Mouse (Mus musculus) stomach, embryonic 16.5 days (tissue): ENCODE data around the gene Dgki. TPM values are rescaled to one million over a fixed set of nuclear protein-coding genes. Genes with fewer than 3 reads are reported as not detected.

Source experiments
- ATAC-seq: fragments of 200-750 bp; cut with Nextera tagmentation; 2 replicates; pipeline ENCODE4 v1.8.0; 2017; ENCODE audit warnings: moderate number of reproducible peaks, moderate TSS enrichment; ENCODE audit not compliant: insufficient read depth, low FRiP score
- H3K27ac ChIP-seq: fragments of 300-500 bp; sonication (generic); 2 replicates; pipeline ENCODE4 v1.5.1; 2014; ENCODE audit warnings: low read length
- H3K27me3 ChIP-seq: fragments of 300-500 bp; sonication (generic); 2 replicates; pipeline ENCODE4 v1.6.1; 2014; ENCODE audit warnings: low read length, control low read depth, mixed read lengths; ENCODE audit not compliant: control insufficient read depth, insufficient read depth
- H3K36me3 ChIP-seq: fragments of 300-500 bp; sonication (generic); 2 replicates; pipeline ENCODE4 v1.6.1; 2014; ENCODE audit warnings: low read length; ENCODE audit not compliant: control insufficient read depth, insufficient read depth
- H3K4me1 ChIP-seq: fragments of 300-500 bp; sonication (generic); 2 replicates; pipeline ENCODE4 v1.6.1; 2014; ENCODE audit warnings: low read length, control low read depth, mixed read lengths; ENCODE audit not compliant: control insufficient read depth, insufficient read depth
- H3K4me2 ChIP-seq: fragments of 300-500 bp; sonication (generic); 2 replicates; pipeline ENCODE4 v1.6.1; 2014; ENCODE audit warnings: low read depth, low read length, mixed read lengths
- H3K4me3 ChIP-seq: fragments of 300-500 bp; sonication (generic); replicated peaks from 2 replicates; pipeline ENCODE4 v1.5.1; 2014; ENCODE audit warnings: mild to moderate bottlenecking, low read length
- H3K9ac ChIP-seq: fragments of 300-500 bp; sonication (generic); 2 replicates; pipeline ENCODE4 v1.6.1; 2014; ENCODE audit warnings: low read length
- H3K9me3 ChIP-seq: fragments of 300-500 bp; sonication (generic); replicated peaks from 2 replicates; pipeline ENCODE4 v1.6.1; 2016; ENCODE audit warnings: low read length, control low read depth; ENCODE audit not compliant: control insufficient read depth
- WGBS: fragments of 180-500 bp; shearing (Covaris S2); extraction: QIAGEN DNeasy Blood & Tissue Kit; methylation state at CpG from one replicate; pipeline ENCODE4 v1.1.7; 2014; 5-methylcytosine and 5-hydroxymethylcytosine counted together
- polyA plus RNA-seq: library from polyadenylated mRNA; unstranded; fragments of >200 nt; fragmentation: Nextera tagmentation; extraction: Ambion mirVana; gene quantifications from 2 replicates; pipeline ENCODE4 v1.2.1, GENCODE M21; 2015

Dgki gene
- polyA plus RNA-seq, 1 experiment from 2014 or later = 0.94 TPM

DNA sequence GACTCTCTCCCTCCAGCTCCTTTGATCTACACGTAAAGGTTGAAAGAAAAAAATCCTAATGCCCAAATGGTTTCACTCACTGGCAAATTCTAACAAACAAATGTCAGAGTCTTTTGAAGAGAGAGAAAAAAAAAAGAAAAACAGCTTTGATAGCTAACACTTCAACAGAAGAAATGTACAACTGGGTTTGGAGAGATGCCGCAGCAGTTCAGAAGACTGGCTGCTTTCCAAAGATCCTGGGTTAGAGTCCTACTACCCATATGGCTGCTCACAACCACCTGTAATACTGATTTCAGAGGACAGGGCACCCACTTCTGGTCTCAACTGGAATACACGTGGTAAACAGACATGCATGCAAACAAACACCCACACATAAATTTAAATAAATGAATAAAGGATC lies 309.8 kb downstream of the Dgki start:
- ATAC-seq = no peak
- Histone ChIP-seq H3K9me3 (no peaks in the 10 kb centered on the region), H3K4me1 (no peaks in the 10 kb centered on the region), H3K9ac (no peak overlapping the region), H3K36me3 (no peaks in the 10 kb centered on the region), H3K4me2 (no peak overlapping the region), H3K27ac (no peak overlapping the region), H3K27me3 (no peaks in the 10 kb centered on the region), H3K4me3 (no peak overlapping the region)
- 56% methylated on average over 3 of the region's 3 CpGs for WGBS

DNA sequence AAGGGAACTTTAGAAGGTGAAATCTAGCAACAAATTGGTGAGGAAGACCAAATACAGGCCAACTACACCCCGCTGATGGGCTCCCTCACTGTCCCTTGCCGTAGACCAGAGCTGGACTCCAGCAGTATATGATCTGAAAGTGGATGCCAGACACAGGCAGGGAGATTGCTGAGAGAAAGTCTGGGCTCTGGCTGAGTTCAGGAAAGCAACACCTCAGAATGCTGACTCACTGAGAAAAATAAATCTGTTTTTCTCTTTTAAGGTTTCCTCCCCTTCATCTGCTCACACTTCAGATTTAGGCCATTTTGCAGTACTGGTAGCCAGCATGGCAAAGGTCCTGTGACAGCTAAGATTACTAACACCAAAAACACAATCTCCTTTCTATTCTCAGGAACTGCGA lies 311.2 kb downstream of the Dgki start:
- Histone ChIP-seq H3K4me1 (no peaks in the 10 kb centered on the region), H3K36me3 (no peaks in the 10 kb centered on the region), H3K9me3 (no peaks in the 10 kb centered on the region), H3K9ac (no peak overlapping the region), H3K27ac (no peak overlapping the region), H3K4me2 (no peak overlapping the region), H3K4me3 (no peak overlapping the region), H3K27me3 (no peaks in the 10 kb centered on the region)
- WGBS = 87% methylated on average over 3 of the region's 3 CpGs
- no peak for ATAC-seq

DNA sequence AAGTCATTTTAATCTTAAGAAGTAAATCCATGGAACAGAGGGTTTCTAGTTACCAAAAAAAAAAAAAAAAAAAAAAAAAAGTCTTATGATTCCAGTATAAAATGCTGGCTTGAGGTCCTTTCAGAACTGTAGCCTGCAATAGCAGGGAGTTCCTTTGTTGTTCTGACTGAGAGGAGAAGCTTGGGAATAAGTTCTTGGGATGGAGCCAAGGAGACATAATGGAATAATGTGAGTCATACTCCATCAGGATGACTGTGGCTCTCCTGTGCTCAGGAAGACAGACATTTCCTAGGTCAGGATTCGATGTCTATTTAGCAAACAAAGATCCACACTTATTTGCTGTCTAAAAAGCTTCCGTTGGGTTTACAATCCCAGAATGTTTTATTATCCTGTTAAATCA lies 318.3 kb downstream of the Dgki start:
- no peak overlapping the region for H3K4me2 ChIP-seq
- H3K4me3 ChIP-seq = no peak overlapping the region
- H3K9me3 ChIP-seq = no peaks in the 10 kb centered on the region
- H3K27me3 ChIP-seq = no peaks in the 10 kb centered on the region
- WGBS = 55% methylated on average over 2 of the region's 2 CpGs
- no peaks in the 10 kb centered on the region for H3K4me1 ChIP-seq
- peak; percentile 56; the same call in 1 of the 2 replicates for ATAC-seq
- H3K9ac ChIP-seq = no peak overlapping the region
- no peak overlapping the region for H3K27ac ChIP-seq
- H3K36me3 ChIP-seq = no peaks in the 10 kb centered on the region

DNA sequence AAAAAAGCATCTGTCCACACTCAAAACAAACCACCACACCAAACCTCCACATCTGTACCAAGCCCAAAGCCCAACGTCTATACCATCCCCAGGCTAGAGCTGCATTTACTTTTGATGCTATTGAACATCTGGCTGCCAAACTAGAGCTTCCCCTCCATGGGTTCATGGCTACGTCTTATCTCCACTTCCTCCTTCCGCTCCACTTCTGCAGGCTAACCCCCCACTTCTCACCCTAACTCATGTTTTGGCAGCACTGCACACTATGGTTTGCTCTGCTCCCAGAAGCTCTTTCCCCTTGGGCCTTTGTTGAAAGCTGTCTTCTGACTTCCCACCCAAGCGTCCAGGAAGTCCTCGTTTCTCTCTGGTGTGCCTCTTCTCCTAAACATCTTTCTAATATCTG lies 319.5 kb downstream of the Dgki start:
- Histone ChIP-seq H3K27ac (no peak overlapping the region), H3K4me3 (no peak overlapping the region), H3K9ac (no peak overlapping the region), H3K4me1 (no peaks in the 10 kb centered on the region), H3K4me2 (no peak overlapping the region), H3K9me3 (no peaks in the 10 kb centered on the region), H3K27me3 (no peaks in the 10 kb centered on the region), H3K36me3 (no peaks in the 10 kb centered on the region)
- WGBS = 80% methylated on average over 5 of the region's 5 CpGs
- ATAC-seq = no peak

DNA sequence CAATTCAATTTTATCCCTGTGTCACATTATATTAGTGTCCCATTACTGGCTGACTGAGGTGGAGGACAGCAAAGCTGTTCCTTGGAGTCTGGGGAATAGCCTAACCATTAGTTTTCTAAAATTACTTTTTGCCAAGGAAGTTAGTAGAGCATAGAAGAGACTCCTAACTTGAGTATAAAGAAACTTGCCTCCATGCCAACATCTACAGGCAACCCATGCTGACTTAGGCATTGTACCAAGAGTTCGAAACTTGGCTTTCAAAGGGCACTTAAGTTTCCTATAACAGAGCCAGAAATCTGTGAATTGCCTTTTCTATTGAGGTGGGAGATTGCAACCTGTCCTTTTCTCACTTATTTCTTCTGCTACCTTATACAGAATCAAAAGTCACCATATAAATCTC lies 321.8 kb downstream of the Dgki start:
- H3K9me3 ChIP-seq = no peaks in the 10 kb centered on the region
- H3K4me3 ChIP-seq = no peak overlapping the region
- H3K27me3 ChIP-seq = no peaks in the 10 kb centered on the region
- no peaks in the 10 kb centered on the region for H3K36me3 ChIP-seq
- 100% methylated on average over 1 of the region's 1 CpGs for WGBS
- H3K4me2 ChIP-seq = no peak overlapping the region
- no peak for ATAC-seq
- H3K9ac ChIP-seq = no peak overlapping the region
- no peak overlapping the region for H3K27ac ChIP-seq
- no peaks in the 10 kb centered on the region for H3K4me1 ChIP-seq

DNA sequence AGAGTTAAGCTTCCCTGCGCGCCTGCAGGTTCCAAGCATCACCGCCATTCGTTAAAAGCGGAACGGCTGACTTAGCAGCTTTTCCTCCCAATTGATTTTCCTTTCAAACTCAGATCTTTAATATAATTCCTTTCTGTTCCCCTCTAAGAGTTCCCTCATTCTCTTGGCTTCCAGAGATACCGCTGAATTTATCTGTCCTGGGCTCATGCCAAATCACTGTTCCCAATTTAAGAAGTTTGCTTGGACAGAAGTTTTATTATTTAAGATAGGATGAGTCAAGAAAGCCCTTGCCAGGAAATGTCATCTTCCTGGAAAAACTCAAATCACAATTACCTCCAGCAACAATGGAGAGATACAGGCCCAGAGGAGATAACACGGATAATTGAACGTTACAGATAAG lies 326.9 kb downstream of the Dgki start:
- Histone ChIP-seq H3K36me3 (no peaks in the 10 kb centered on the region), H3K4me2 (no peak overlapping the region), H3K27ac (no peak overlapping the region), H3K9ac (no peak overlapping the region), H3K27me3 (no peaks in the 10 kb centered on the region), H3K9me3 (no peaks in the 10 kb centered on the region), H3K4me1 (no peaks in the 10 kb centered on the region), H3K4me3 (no peak overlapping the region)
- WGBS = 65% methylated on average over 9 of the region's 9 CpGs
- ATAC-seq = no peak

DNA sequence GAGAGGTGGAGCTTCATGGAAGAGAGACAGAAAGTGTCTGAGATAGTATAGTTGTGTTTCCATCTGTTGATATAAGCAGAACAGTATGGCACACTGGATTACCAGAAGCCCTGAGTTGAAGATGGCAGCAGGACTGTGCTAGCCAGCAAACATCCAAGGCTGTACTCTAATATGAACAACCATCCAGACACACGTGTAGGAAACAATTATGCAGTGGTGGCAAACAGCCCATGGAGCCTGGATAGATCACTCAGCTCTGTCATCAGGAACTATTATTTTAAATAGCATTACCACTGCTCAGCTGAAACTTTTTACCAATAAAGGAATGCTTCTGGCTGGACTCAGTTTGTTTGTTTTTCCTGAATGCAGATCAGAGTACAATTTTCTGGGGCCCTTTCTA lies 327.5 kb downstream of the Dgki start:
- 47% methylated on average over 1 of the region's 1 CpGs for WGBS

DNA sequence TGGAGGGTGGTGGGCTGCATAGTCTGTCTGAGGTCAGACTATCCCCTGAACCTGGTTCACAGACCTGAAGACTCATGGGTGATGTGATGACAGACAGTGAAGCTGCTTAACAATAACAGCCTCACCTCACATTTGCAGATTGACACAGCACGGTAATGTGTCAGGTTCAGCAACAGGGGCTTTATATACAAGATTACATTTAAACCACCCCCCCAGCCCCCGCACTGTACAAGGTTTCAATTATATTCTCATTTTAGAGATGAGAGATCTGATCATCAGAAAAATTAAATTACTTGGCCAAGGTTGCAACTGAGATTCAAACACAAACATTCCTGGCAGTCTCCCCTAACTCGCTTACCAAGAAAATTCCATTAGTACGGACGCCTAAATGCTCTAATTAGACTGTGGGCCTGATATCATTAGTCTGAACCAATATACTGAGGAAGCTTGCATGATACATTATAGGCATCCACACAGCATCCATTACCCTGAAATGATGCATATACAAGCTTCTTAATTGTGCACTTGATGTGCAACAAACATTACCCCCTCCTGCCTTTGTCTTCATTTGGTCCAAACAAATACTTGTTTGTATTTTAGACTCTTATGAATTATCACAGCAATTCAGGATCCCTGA lies 330.6 kb downstream of the Dgki start:
- H3K4me1 ChIP-seq = no peaks in the 10 kb centered on the region
- no peak overlapping the region for H3K27ac ChIP-seq
- H3K4me2 ChIP-seq = no peak overlapping the region
- 76% methylated on average over 5 of the region's 5 CpGs for WGBS
- H3K36me3 ChIP-seq = no peaks in the 10 kb centered on the region
- no peak overlapping the region for H3K4me3 ChIP-seq
- H3K9ac ChIP-seq = no peak overlapping the region
- no peak for ATAC-seq
- H3K9me3 ChIP-seq = no peaks in the 10 kb centered on the region
- no peaks in the 10 kb centered on the region for H3K27me3 ChIP-seq

More for the DNA sequence above, 327.5 kb downstream of the Dgki start:
- no peaks in the 10 kb centered on the region for H3K27me3 ChIP-seq
- no peak overlapping the region for H3K27ac ChIP-seq
- H3K4me2 ChIP-seq = no peak overlapping the region
- ATAC-seq = no peak
- no peak overlapping the region for H3K9ac ChIP-seq
- H3K9me3 ChIP-seq = no peaks in the 10 kb centered on the region
- H3K4me1 ChIP-seq = no peaks in the 10 kb centered on the region
- H3K4me3 ChIP-seq = no peak overlapping the region
- no peaks in the 10 kb centered on the region for H3K36me3 ChIP-seq

DNA sequence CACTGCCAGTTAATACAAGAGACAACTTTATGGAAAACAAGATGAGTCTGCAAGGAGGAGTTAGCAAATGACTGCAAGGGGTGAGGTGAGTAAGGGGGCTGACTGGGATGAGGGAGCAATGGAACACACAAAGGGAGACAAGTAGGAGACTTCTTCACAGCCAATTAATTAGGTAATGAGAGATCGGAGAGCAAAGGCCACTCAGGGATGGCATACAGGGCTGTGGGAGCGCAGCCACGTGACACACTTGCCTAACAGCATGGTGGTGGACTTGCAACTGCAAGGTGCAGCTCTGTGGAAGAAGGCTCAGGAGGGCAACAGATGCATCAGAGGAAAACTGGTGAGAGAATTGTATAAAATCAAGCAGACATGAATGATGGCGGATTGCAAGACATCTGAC lies 339.3 kb downstream of the Dgki start:
- 84% methylated on average over 4 of the region's 4 CpGs for WGBS
- Histone ChIP-seq H3K4me2 (no peak overlapping the region), H3K36me3 (no peaks in the 10 kb centered on the region), H3K4me3 (no peak overlapping the region), H3K4me1 (no peaks in the 10 kb centered on the region), H3K9ac (no peak overlapping the region), H3K9me3 (0 out of 2 replicates have a peak, but pooled peaks cover 4% of the 10 kb centered on the region), H3K27me3 (no peaks in the 10 kb centered on the region), H3K27ac (no peak overlapping the region)
- ATAC-seq = no peak
